Mouse (Mus musculus): ENCODE results near the gene Kalrn. TPM values are rescaled to one million over a fixed set of nuclear protein-coding genes. Genes with fewer than 3 reads are reported as not detected.

Kalrn gene
- polyA plus RNA-seq, 1 experiment from 2014 or later, result 44.6 TPM

DNA sequence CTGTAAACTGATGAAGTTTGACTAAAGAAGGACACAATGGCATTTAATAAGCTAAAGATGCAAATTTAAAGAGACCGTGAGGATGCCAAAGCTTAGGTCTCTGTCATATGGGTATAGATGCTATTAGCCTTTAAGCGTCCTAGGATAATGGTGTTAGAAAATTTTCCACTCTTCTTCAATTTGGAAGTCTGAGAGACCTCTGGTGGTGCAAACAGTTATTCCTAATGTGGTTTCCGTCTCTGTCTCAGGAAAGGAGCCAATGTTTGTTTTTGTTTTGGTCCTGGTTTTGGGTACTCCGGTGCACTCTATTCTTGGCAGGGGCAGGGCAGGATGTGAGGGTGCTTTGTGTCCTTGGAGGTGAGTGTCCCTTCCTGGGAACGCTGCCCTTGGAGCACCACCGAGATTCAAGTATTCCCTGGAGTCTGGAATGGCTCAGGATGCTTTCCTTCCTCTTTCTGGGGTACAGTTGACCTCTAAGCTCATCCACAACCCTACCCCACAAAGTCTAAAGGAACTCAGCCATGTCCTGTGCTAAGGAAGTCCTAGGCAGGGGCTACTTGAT is 646.0 kb downstream of the Kalrn start:
- no peak overlapping the region for H3K27ac ChIP-seq (replicated peaks; ENCODE audit: low read depth, low read length)
- H3K36me3 ChIP-seq (ENCODE audit: control insufficient read depth, insufficient read depth, low read length), result no peaks in the 10 kb centered on the region
- no peaks in the 10 kb centered on the region for H3K27me3 ChIP-seq (ENCODE audit: control insufficient read depth, insufficient read depth, low read length)
- 90% methylated on average over 6 of the region's 6 CpGs for WGBS
- no peaks in the 10 kb centered on the region for H3K9me3 ChIP-seq (ENCODE audit: control insufficient read depth, low read length)
- DNase-seq (no peak), ATAC-seq (ENCODE audit: low FRiP score, low TSS enrichment) (no peak)
- H3K4me2 ChIP-seq (ENCODE audit: low read length), result no peak overlapping the region
- H3K4me3 ChIP-seq (replicated peaks; ENCODE audit: low read depth, low read length), result no peak overlapping the region
- H3K9ac ChIP-seq (replicated peaks; ENCODE audit: low read length), result no peak overlapping the region
- H3K4me1 ChIP-seq (ENCODE audit: control insufficient read depth, insufficient read depth, low read length), result no peaks in the 10 kb centered on the region

DNA sequence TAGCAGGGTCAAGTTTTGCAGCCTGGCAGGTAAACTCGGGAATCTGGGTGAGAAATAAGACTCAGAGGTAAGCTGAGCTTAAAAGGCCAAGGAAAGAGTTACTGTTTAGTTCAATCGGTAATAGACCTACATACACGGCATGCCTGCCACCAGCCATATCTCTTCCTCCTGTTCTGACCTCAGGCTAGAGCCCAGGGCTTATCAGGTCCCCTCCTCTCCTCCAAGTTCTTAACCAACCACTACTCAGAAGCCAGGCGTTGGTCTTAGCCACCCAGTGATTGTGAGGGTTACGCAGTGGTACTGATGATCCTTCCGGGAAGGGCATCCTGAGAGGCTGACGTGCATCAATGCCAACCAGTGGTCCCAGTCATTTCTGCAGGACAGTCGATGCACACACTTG is 649.6 kb downstream of the Kalrn start:
- Histone ChIP-seq H3K27ac (replicated peaks; ENCODE audit: low read depth, low read length) (no peak overlapping the region), H3K4me1 (ENCODE audit: control insufficient read depth, insufficient read depth, low read length) (no peaks in the 10 kb centered on the region), H3K9me3 (ENCODE audit: control insufficient read depth, low read length) (no peaks in the 10 kb centered on the region), H3K36me3 (ENCODE audit: control insufficient read depth, insufficient read depth, low read length) (no peaks in the 10 kb centered on the region), H3K9ac (replicated peaks; ENCODE audit: low read length) (no peak overlapping the region), H3K27me3 (ENCODE audit: control insufficient read depth, insufficient read depth, low read length) (no peaks in the 10 kb centered on the region), H3K4me3 (replicated peaks; ENCODE audit: low read depth, low read length) (no peak overlapping the region), H3K4me2 (ENCODE audit: low read length) (no peak overlapping the region)
- no peak for DNase-seq
- ATAC-seq (ENCODE audit: low FRiP score, low TSS enrichment), result no peak
- WGBS, result 95% methylated on average over 8 of the region's 8 CpGs

DNA sequence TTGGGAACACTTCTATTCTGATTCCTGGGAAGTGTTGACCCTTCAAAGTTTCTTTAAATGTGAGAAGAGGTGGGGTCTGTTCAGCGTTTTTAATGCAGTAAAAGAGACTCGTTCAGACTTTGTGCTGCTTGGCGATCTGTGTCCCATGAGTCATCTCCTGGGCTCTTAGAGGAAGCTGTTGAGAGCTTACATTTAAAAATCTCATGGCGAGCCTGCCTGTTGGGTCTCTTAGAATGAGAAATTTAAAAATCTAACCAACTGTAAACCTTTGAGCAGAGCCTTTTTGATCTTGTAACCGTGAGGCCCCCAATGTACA is 650.4 kb downstream of the Kalrn start:
- no peaks in the 10 kb centered on the region for H3K36me3 ChIP-seq (ENCODE audit: control insufficient read depth, insufficient read depth, low read length)
- DNase-seq (no peak), ATAC-seq (ENCODE audit: low FRiP score, low TSS enrichment) (no peak)
- no peak overlapping the region for H3K4me3 ChIP-seq (replicated peaks; ENCODE audit: low read depth, low read length)
- no peak overlapping the region for H3K9ac ChIP-seq (replicated peaks; ENCODE audit: low read length)
- WGBS, result 86% methylated on average over 5 of the region's 5 CpGs
- H3K4me2 ChIP-seq (ENCODE audit: low read length), result no peak overlapping the region
- no peaks in the 10 kb centered on the region for H3K4me1 ChIP-seq (ENCODE audit: control insufficient read depth, insufficient read depth, low read length)
- H3K9me3 ChIP-seq (ENCODE audit: control insufficient read depth, low read length), result no peaks in the 10 kb centered on the region
- H3K27me3 ChIP-seq (ENCODE audit: control insufficient read depth, insufficient read depth, low read length), result no peaks in the 10 kb centered on the region
- H3K27ac ChIP-seq (replicated peaks; ENCODE audit: low read depth, low read length), result no peak overlapping the region

DNA sequence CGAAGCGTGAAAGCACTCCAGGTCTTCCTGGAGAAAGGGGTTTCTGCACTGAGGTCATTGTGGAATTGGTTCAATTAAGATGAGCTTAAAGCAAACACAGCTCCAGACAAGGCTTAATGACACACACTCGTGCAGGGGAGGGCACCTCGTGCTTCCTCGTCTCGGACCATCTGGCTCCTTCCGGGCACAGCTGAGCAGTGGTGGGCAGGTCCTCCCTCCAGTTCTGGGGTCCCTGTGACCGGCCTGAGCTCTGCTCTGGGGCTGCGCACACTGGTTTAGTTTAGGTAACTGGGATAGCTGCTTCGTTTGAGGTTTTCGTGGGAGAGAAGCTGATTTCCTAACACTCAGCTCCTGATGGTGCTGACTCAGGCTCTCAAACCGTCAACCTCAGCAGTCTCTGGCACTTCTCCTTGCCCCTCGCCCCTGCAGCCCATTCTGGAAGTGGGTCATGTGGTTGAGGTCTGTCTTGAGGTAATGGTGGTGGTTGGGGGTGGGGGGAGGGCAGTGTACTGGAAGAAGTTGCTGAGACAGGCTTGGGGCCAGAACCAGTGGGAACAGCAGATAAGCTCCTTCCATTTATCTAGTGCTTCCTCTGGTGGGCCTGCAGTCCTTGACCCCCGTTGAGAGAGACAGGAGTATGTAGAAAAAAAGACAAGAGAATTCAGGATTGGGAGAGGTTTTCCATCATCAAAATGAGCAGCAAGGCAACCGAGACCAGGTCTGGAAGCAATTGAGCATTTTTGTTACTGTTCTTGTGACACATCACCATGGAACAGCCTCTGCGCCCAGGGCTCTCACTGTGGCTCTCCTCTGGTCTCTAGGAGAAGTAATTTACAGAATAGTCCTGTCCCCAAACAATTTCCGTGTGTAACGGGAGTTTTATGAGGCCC is 651.0 kb downstream of the Kalrn start:
- H3K27me3 ChIP-seq (ENCODE audit: control insufficient read depth, insufficient read depth, low read length), result no peaks in the 10 kb centered on the region
- H3K36me3 ChIP-seq (ENCODE audit: control insufficient read depth, insufficient read depth, low read length), result no peaks in the 10 kb centered on the region
- DNase-seq (no peak), ATAC-seq (ENCODE audit: low FRiP score, low TSS enrichment) (no peak)
- no peak overlapping the region for H3K27ac ChIP-seq (replicated peaks; ENCODE audit: low read depth, low read length)
- no peak overlapping the region for H3K4me2 ChIP-seq (ENCODE audit: low read length)
- WGBS, result 70% methylated on average over 18 of the region's 18 CpGs
- no peak overlapping the region for H3K4me3 ChIP-seq (replicated peaks; ENCODE audit: low read depth, low read length)
- no peaks in the 10 kb centered on the region for H3K4me1 ChIP-seq (ENCODE audit: control insufficient read depth, insufficient read depth, low read length)
- no peaks in the 10 kb centered on the region for H3K9me3 ChIP-seq (ENCODE audit: control insufficient read depth, low read length)
- no peak overlapping the region for H3K9ac ChIP-seq (replicated peaks; ENCODE audit: low read length)

DNA sequence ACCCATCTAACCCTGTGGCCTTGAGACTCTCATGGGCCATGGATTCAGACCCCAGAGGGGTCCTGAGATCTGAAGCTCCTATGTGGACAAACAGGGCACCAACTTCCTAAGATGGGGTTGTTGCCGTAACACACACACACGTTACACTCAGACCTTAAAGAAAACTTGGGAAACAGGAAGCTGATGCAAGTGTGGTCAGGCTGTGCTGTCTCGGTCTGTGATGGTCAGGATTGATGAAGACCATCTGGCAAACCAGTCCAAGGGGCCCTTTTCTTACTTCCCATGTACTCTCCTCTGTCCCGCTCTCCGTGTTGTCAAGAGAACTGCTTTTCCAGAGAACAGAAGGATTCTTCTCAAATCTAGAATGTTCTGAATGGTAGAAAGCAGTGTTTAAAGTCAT is 651.8 kb downstream of the Kalrn start:
- no peak for DNase-seq
- H3K9me3 ChIP-seq (ENCODE audit: control insufficient read depth, low read length), result no peaks in the 10 kb centered on the region
- no peaks in the 10 kb centered on the region for H3K36me3 ChIP-seq (ENCODE audit: control insufficient read depth, insufficient read depth, low read length)
- H3K27me3 ChIP-seq (ENCODE audit: control insufficient read depth, insufficient read depth, low read length), result no peaks in the 10 kb centered on the region
- H3K27ac ChIP-seq (replicated peaks; ENCODE audit: low read depth, low read length), result no peak overlapping the region
- H3K4me1 ChIP-seq (ENCODE audit: control insufficient read depth, insufficient read depth, low read length), result no peaks in the 10 kb centered on the region
- H3K4me3 ChIP-seq (replicated peaks; ENCODE audit: low read depth, low read length), result no peak overlapping the region
- WGBS, result 94% methylated on average over 5 of the region's 5 CpGs
- H3K4me2 ChIP-seq (ENCODE audit: low read length), result no peak overlapping the region
- H3K9ac ChIP-seq (replicated peaks; ENCODE audit: low read length), result no peak overlapping the region
- no peak for ATAC-seq (ENCODE audit: low FRiP score, low TSS enrichment)

Other genes with a start within 250 kb of the Kalrn start
- not detected in 2 replicates for gene Ropn1, start 76.4 kb upstream of the Kalrn start, polyA plus RNA-seq (2014; fragmentation: Nextera tagmentation; extraction: Ambion mirVana)
- 4.1 and 4.8 TPM in 2 replicates for gene Ccdc14, start 117.1 kb upstream of the Kalrn start, polyA plus RNA-seq (2014; fragmentation: Nextera tagmentation; extraction: Ambion mirVana)
- 2.8 and 4.9 TPM in 2 replicates for gene Mylk, start 171.7 kb upstream of the Kalrn start, polyA plus RNA-seq (2014; fragmentation: Nextera tagmentation; extraction: Ambion mirVana)